Mouse (Mus musculus) heart, embryonic 12.5 days (tissue): ENCODE results near the gene Ascl2. TPM values are rescaled to one million over a fixed set of nuclear protein-coding genes. Genes with fewer than 3 reads are reported as not detected.

Experiments used
- ATAC-seq: fragments of 200-750 bp; cut with Nextera tagmentation; 2 replicates; pipeline ENCODE4 v1.8.0; 2017; ENCODE audit warnings: moderate TSS enrichment, moderate library complexity; ENCODE audit not compliant: insufficient number of reproducible peaks, low FRiP score
- H3K27ac ChIP-seq: fragments of 300-500 bp; sonication (generic); 2 replicates; pipeline ENCODE4 v1.5.1; 2016; ENCODE audit warnings: mild to moderate bottlenecking, moderate library complexity; ENCODE audit not compliant: poor library complexity, severe bottlenecking
- H3K27me3 ChIP-seq: fragments of 300-500 bp; sonication (generic); replicated peaks from 2 replicates; pipeline ENCODE4 v1.6.1; 2016; ENCODE audit warnings: mild to moderate bottlenecking, moderate library complexity
- H3K36me3 ChIP-seq: fragments of 300-500 bp; sonication (generic); 2 replicates; pipeline ENCODE4 v1.6.1; 2016; ENCODE audit warnings: mild to moderate bottlenecking, moderate library complexity
- H3K4me1 ChIP-seq: fragments of 300-500 bp; sonication (generic); replicated peaks from 2 replicates; pipeline ENCODE4 v1.6.1; 2016; ENCODE audit warnings: mild to moderate bottlenecking
- H3K4me2 ChIP-seq: fragments of 300-500 bp; sonication (generic); 2 replicates; pipeline ENCODE4 v1.6.1; 2016; ENCODE audit warnings: mild to moderate bottlenecking, moderate library complexity
- H3K4me3 ChIP-seq: fragments of 300-500 bp; sonication (generic); 2 replicates; pipeline ENCODE4 v1.5.1; 2016; ENCODE audit warnings: mild to moderate bottlenecking
- H3K9ac ChIP-seq: fragments of 300-500 bp; sonication (generic); 2 replicates; pipeline ENCODE4 v1.6.1; 2016; ENCODE audit warnings: mild to moderate bottlenecking, moderate library complexity
- H3K9me3 ChIP-seq: fragments of 300-500 bp; sonication (generic); replicated peaks from 2 replicates; pipeline ENCODE4 v1.6.1; 2016; ENCODE audit warnings: mild to moderate bottlenecking, moderate library complexity
- WGBS: fragments of 180-500 bp; shearing (Covaris S2); methylation state at CpG from one replicate; pipeline ENCODE4 v1.1.7; 2016; 5-methylcytosine and 5-hydroxymethylcytosine counted together
- polyA plus RNA-seq: library from polyadenylated mRNA; unstranded; fragments of >200 nt; fragmentation: Nextera tagmentation; extraction: Ambion mirVana; gene quantifications from 2 replicates; pipeline ENCODE4 v1.2.1, GENCODE M21; 2016

Ascl2 gene
- polyA plus RNA-seq, 1 experiment from 2014 or later: 0.31 TPM

DNA sequence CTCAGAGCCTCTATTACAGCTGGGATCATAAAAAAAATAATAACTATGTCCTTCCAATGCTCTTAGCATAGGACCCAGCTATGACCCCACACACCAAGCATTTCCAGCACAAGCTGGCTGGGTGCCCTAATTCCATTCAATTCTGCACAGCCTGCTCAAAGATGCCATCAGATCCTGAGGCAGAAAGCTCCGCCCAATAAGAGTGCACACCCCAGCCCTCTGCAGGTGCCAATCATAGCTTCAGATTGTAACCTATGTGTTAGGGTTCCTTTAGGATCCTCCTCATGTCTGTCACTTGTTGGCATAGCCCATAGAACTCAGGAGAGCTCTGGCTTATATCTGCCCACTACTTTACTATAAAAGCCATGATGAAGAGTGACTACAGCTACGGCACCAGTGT is 27.9 kb upstream of the Ascl2 start:
- Histone ChIP-seq H3K27me3 (0 out of 2 replicates have a peak, but pooled peaks cover 4% of the 10 kb centered on the region), H3K4me3 (no peak overlapping the region), H3K27ac (no peak overlapping the region), H3K9me3 (no peaks in the 10 kb centered on the region), H3K9ac (no peak overlapping the region), H3K4me1 (peaks cover 9% of the 10 kb centered on the region; the same call in 1 of the 2 replicates), H3K4me2 (no peak overlapping the region), H3K36me3 (no peaks in the 10 kb centered on the region)
- no peak for ATAC-seq
- WGBS: 78% methylated on average over 2 of the region's 2 CpGs

DNA sequence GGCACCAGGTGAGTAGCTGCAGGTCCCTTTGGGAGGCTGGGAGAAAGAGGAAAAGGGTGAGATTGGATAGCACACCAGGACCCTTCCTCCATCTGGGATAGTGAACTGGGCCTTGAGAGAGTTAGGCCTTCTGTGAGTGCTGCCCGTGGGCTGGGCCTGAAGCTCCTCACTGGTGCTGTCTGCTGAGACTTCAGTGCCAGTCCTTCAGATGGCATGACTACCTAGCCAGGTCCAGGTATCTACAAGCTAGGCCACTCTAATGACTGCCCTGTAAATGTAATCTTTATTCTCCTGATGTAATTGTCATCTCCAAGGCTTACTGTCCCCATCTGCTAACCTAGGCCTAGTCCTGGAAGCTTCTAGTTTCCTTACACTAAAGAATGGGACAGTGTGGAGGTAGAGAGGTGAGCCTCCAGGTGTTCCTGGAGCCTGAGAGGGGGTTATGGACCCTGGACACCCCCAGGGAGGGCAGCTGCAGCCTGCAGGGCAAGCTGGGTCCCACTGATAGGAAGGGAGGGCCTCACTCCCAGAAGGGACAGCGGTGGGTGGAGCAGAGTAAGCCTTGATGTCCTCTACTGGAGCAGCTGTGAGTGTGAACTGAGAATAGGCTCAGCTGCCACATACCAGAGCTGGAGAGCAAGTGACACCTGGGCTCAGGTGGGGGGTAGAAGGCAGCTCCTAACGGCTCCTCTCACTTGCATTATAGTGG is 26.7 kb upstream of the Ascl2 start:
- no peak overlapping the region for H3K9ac ChIP-seq
- H3K4me3 ChIP-seq: no peak overlapping the region
- H3K9me3 ChIP-seq: no peaks in the 10 kb centered on the region
- H3K4me1 ChIP-seq: peaks cover 9% of the 10 kb centered on the region; the same call in 1 of the 2 replicates
- WGBS: 50% methylated on average over 3 of the region's 3 CpGs
- H3K36me3 ChIP-seq: no peaks in the 10 kb centered on the region
- H3K27me3 ChIP-seq: 0 out of 2 replicates have a peak, but pooled peaks cover 8% of the 10 kb centered on the region
- no peak overlapping the region for H3K4me2 ChIP-seq
- ATAC-seq: peak; percentile 88
- H3K27ac ChIP-seq: no peak overlapping the region

DNA sequence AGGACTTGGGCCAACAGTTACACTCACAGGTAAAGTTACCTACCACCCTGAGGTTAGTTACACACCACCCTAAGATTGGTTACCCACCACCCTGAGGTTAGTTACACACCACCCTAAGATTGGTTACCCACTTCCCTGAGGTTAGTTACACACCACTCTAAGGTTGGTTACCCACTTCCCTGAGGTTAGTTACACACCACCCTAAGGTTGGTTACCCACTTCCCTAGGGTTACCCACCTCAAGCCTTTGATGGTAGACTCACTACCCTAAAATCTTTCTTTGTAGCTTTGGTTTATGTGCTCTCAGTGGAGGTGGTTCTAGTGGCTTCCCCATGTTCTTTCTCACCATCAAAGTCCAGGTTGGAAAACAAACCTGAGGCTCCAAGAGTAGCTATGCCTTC is 25.9 kb upstream of the Ascl2 start:
- no peak overlapping the region for H3K9ac ChIP-seq
- no peak overlapping the region for H3K4me3 ChIP-seq
- no peak overlapping the region for H3K27ac ChIP-seq
- H3K27me3 ChIP-seq: 0 out of 2 replicates have a peak, but pooled peaks cover 8% of the 10 kb centered on the region
- H3K4me2 ChIP-seq: no peak overlapping the region
- peaks cover 15% of the 10 kb centered on the region for H3K4me1 ChIP-seq
- no peaks in the 10 kb centered on the region for H3K36me3 ChIP-seq
- ATAC-seq: no peak
- H3K9me3 ChIP-seq: no peaks in the 10 kb centered on the region

DNA sequence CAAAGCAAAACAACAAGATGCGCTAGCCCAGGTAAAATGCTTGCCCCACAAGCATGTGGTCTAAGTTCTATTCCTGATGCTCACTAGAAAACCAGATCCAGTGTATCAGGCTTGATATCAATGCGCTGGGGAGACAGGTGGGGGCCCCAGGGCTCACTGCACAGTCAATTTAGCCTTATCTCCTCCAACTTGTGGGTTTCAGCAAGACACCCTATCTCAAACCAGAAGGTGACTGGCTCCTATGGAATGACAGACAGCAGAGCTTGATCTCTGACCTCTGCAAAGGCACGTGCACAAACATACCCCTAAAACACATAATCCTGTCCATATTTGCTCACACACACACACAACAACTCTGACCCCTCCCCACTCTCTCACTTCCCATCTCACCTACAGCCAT is 18.7 kb upstream of the Ascl2 start:
- Histone ChIP-seq H3K9me3 (no peaks in the 10 kb centered on the region), H3K9ac (no peak overlapping the region), H3K4me2 (no peak overlapping the region), H3K36me3 (no peaks in the 10 kb centered on the region), H3K4me1 (peaks cover 14% of the 10 kb centered on the region), H3K27ac (no peak overlapping the region), H3K4me3 (no peak overlapping the region), H3K27me3 (peaks cover 25% of the 10 kb centered on the region)
- 62% methylated on average over 3 of the region's 3 CpGs for WGBS
- ATAC-seq: no peak

DNA sequence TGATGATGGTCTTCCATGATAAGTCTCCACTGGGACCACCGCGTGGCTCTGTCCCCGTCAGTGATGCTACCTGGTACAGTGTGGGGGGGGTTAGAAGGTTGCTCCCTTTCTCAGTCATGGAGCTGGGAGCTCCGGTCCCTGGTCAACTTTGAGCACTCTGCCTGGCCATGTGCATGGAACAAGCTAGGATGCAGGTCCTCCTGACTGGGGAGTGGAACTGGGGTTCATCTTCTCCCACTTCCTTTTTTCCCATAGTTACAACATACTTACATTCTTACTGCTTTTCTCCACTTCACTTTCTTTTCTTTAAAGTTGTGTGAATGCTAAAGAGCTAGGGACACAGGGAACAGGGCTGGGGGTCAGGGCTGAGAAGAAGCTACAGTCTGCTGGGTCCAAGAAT is 16.1 kb upstream of the Ascl2 start:
- WGBS: 78% methylated on average over 4 of the region's 4 CpGs
- H3K36me3 ChIP-seq: no peaks in the 10 kb centered on the region
- ATAC-seq: no peak
- no peak overlapping the region for H3K4me2 ChIP-seq
- H3K27ac ChIP-seq: no peak overlapping the region
- no peak overlapping the region for H3K4me3 ChIP-seq
- peaks cover 17% of the 10 kb centered on the region for H3K27me3 ChIP-seq
- H3K9me3 ChIP-seq: no peaks in the 10 kb centered on the region
- H3K9ac ChIP-seq: no peak overlapping the region
- H3K4me1 ChIP-seq: peaks cover 9% of the 10 kb centered on the region

DNA sequence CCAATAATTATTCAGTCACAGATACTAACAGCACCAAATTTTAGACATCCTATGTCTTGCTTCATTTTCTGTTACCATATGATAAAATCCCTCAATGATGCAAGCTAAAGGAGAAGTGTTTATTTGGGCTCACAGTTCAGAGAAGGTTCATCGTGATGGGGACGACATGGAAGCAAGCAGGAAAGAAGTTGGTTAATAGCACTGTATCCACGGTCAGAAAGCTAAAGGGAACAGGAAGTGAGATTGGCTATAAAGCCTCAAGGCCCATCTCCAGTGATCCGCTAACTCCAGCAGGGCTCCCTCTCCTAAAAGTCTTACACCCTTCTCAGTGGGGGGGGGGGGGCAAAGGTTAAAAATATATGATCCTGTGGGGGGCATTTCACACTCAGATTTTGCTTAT is 12.8 kb upstream of the Ascl2 start:
- no peaks in the 10 kb centered on the region for H3K9me3 ChIP-seq
- H3K4me3 ChIP-seq: no peak overlapping the region
- H3K27ac ChIP-seq: no peak overlapping the region
- no peak for ATAC-seq
- H3K4me1 ChIP-seq: no peaks in the 10 kb centered on the region
- H3K4me2 ChIP-seq: no peak overlapping the region
- peaks cover 16% of the 10 kb centered on the region for H3K27me3 ChIP-seq
- H3K36me3 ChIP-seq: no peaks in the 10 kb centered on the region
- H3K9ac ChIP-seq: no peak overlapping the region
- WGBS: 67% methylated on average over 4 of the region's 4 CpGs

DNA sequence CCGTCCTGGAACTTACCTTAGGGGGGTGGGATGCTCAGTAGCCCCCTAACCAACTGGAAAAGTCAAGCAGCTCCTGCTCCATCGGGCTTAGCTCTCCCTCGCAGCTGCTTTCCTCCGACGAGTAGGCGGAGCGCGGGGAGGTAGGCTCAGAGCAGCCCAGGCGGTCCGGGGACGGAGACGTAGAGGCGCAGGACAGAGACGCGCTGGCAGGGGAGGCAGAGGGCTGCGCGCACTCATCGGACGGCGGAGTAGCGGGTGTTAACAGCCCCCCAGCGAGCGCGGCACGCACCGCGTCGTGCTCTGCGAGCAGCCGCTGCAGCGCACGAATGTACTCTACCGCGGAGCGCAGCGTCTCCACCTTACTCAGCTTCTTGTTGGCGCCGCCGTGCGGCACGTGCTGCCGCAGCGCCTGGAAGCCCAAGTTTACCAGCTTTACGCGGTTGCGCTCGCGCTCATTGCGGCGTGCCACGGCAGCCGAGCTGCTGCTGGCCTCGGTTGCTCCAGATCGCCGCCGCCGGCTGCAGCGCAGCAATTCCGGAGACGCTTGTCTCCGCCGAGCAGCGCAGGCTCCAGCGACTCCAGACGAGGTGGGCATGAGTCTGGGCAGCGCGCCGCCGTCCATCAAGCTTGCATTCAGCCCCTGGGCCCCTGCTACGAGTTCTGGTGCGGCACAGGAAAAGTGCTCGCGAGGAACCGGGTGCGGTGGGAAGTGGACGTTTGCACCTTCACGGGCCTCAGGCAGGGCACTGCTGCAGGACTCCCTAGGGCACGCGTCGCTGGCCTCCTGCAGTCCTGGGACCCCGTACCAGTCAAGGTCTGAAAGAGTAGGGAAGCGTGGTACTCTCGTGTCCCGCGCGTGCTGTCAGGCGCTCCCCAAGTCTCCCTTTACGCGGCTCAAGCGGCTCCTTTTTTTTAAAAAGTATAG is 918 bp downstream of the Ascl2 start:
- WGBS: under 1% methylated on average over 90 of the region's 90 CpGs
- H3K4me3 ChIP-seq: peak overlapping the region; percentile 49
- no peaks in the 10 kb centered on the region for H3K36me3 ChIP-seq
- peaks cover 22% of the 10 kb centered on the region for H3K4me1 ChIP-seq
- H3K27me3 ChIP-seq: peaks cover 95% of the 10 kb centered on the region
- H3K9me3 ChIP-seq: no peaks in the 10 kb centered on the region
- no peak overlapping the region for H3K27ac ChIP-seq
- H3K4me2 ChIP-seq: peak overlapping the region; percentile 86
- peak; percentile 44; the same call in 1 of the 2 replicates for ATAC-seq
- H3K9ac ChIP-seq: peak overlapping the region; percentile 52; the same call in 1 of the 2 replicates

DNA sequence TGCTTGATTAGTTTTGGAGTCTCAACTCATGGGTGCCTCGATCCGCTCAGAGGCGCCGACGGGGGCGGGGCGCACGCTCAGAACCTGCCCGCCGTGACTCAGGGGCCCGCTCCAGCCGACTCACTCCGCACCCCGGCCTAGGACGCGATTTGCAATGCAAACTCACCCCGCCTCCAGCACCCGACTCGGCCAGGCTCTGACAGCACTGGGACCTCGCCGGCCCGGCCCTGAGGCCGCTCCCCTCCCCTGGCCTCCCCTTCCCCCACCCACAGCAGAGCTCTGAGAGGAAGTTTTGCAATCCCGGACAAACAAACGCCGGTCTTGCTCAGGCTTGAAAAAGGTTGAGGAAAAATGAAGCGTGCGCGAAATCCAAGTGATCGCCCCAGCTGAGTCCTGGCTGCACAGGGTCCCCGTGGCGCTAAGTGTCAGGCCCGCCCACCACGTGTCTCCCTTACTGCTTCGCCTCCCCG is 1.6 kb downstream of the Ascl2 start:
- H3K9ac ChIP-seq: no peak overlapping the region
- no peak overlapping the region for H3K27ac ChIP-seq
- ATAC-seq: 0 out of 2 replicates have a peak, but pooled peaks have one; percentile 12
- H3K9me3 ChIP-seq: no peaks in the 10 kb centered on the region
- H3K27me3 ChIP-seq: peaks cover 98% of the 10 kb centered on the region
- under 1% methylated on average over 36 of the region's 36 CpGs for WGBS
- peak overlapping the region; percentile 86 for H3K4me2 ChIP-seq
- peak overlapping the region; percentile 49 for H3K4me3 ChIP-seq
- H3K36me3 ChIP-seq: no peaks in the 10 kb centered on the region
- H3K4me1 ChIP-seq: peaks cover 22% of the 10 kb centered on the region

DNA sequence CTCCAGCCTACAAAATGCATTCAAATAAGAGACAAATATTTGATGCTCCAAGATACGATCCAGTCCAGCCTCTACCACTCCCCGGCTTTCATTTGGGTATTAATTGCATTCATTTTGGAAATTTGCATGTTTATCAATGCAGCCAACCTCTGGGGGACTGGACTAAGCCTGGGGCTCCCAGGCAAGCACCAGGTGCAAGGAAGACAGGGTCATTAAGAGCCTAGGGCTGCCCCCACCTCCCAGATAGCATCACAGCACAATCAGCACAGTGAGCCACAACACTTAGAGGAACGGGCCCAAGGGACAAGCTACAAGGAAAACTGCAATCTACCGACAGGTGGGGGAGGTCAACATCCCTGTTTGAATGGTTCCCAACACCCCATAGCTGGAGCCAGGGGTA is 9.3 kb downstream of the Ascl2 start:
- WGBS: 69% methylated on average over 4 of the region's 4 CpGs
- Histone ChIP-seq H3K9me3 (no peaks in the 10 kb centered on the region), H3K27ac (no peak overlapping the region), H3K36me3 (no peaks in the 10 kb centered on the region), H3K4me3 (no peak overlapping the region), H3K4me2 (no peak overlapping the region), H3K27me3 (peaks cover 53% of the 10 kb centered on the region), H3K4me1 (no peaks in the 10 kb centered on the region), H3K9ac (no peak overlapping the region)
- ATAC-seq: no peak

DNA sequence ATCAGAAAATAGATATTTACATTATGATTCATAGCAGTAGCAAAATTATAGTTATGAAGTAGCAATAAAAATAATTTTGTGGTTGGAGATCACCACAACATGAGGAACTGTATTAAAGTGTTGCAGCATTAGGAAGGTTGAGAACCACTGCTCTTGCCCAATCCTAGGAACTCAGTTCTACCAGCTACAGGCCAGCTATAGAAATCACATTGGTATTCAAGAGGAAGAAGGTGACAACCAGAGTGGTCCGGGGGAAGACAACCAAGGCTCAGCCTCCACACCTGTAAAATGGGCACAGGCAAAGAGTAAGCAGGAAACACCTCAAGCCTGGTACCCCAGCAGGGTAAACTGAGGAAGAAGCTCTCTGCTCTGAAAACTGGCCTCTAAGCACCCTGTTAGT is 10.2 kb downstream of the Ascl2 start:
- WGBS: 79% methylated on average over 1 of the region's 1 CpGs
- peaks cover 44% of the 10 kb centered on the region for H3K27me3 ChIP-seq
- no peak for ATAC-seq

DNA sequence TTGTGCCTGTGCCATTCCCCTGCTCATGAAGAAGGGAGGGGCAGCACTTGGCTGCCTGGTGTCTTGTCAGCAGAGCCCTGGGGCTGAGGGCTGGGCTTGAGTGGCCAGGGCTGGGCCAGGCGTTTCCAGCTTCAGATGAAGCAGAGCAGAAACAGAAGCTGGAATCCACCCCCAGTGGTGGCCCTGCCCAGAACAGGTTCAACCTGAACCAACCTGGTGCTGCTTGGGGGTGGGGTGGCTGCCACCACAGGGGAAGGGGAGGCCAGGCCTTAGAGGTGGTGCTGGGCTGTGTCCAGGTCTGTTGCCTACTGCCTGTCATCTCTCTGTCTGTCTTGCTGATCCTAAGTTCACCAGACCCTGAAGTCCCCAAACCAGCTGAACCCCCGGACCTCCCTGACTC is 13.0 kb downstream of the Ascl2 start:
- Histone ChIP-seq H3K4me1 (no peaks in the 10 kb centered on the region), H3K9ac (no peak overlapping the region), H3K4me3 (no peak overlapping the region), H3K9me3 (no peaks in the 10 kb centered on the region), H3K36me3 (no peaks in the 10 kb centered on the region), H3K4me2 (no peak overlapping the region), H3K27ac (no peak overlapping the region), H3K27me3 (peaks cover 18% of the 10 kb centered on the region)
- ATAC-seq: no peak
- 82% methylated on average over 2 of the region's 2 CpGs for WGBS

More for the DNA sequence above, 10.2 kb downstream of the Ascl2 start:
- H3K36me3 ChIP-seq: no peaks in the 10 kb centered on the region
- H3K4me1 ChIP-seq: no peaks in the 10 kb centered on the region
- no peak overlapping the region for H3K4me3 ChIP-seq
- H3K9me3 ChIP-seq: no peaks in the 10 kb centered on the region
- H3K9ac ChIP-seq: no peak overlapping the region
- H3K27ac ChIP-seq: no peak overlapping the region
- no peak overlapping the region for H3K4me2 ChIP-seq
